Mouse (Mus musculus) cerebellum, adult 8-10 months (tissue): ENCODE measurements around the gene Afmid.

Experiments used
- DNase-seq: peaks from one replicate; pipeline ENCODE4 v3.0.0; 2022

Afmid gene

GRCm38 (mm10) chr11:117886000-117886399 is 60.3 kb downstream of the Afmid start:
- no peak for DNase-seq

- no peak for DNase-seq
Observed at GRCm38 (mm10) chr11:117888168-117888852, 62.6 kb downstream of the Afmid start.

- DNase-seq = no peak
Observed at GRCm38 (mm10) chr11:117888853-117889822, 63.4 kb downstream of the Afmid start.
